Mouse (Mus musculus): ENCODE data around the gene Rnh1. TPM values are rescaled to one million over a fixed set of nuclear protein-coding genes. Genes with fewer than 3 reads are reported as not detected.
A peak's percentile ranks its signal among the peaks of the same experiment; 100 is the strongest.

Gene Rnh1
- polyA plus RNA-seq, 1 experiment, result 36.4 TPM

DNA sequence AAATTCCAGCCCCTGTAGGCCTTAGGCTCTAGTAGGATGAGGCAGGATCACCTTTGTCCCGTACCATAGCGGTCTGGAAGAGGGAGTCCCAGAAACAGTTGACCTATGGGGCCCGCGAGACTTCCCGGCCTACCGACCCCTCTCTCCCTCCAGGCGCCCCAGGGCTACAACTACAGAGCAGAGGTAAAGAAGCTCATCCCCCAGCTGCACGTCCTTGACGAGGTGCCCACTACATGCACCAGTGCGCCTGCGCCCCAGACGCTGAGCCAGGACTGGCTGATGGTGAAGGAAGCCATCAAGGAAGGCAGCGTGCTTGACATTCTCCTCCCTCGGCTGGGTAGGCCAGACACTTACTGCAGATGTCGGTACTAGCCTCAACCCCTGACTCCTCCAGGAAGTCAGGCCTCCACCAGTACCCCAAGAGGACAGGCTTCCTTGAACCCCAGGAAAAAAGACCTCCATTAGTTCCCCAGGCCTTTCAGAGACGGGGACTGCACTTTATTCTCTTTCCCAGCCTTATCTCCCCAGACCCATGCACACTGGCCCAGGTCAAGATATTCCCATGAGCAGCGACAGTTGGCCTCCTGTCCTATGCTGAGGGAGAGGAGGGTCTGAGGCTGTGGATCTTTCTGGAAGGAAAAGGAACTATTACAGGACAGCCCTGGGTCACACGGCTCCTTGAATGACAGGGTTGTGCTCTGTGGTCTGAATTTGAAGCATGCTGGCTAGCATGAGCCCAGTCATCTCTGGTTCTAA, 33.7 kb upstream of the Rnh1 start:
- no peak for DNase-seq (ENCODE audit: extremely low spot score in 1 of 2, low spot score in 1 of 2)

- no peak for DNase-seq (ENCODE audit: extremely low spot score in 1 of 2, low spot score in 1 of 2)
Observed at GRCm38 (mm10) chr7:141205504-141205903, 32.8 kb upstream of the Rnh1 start.

- no peak for DNase-seq (ENCODE audit: extremely low spot score in 1 of 2, low spot score in 1 of 2)
Observed at GRCm38 (mm10) chr7:141204546-141204945, 31.9 kb upstream of the Rnh1 start.

DNA sequence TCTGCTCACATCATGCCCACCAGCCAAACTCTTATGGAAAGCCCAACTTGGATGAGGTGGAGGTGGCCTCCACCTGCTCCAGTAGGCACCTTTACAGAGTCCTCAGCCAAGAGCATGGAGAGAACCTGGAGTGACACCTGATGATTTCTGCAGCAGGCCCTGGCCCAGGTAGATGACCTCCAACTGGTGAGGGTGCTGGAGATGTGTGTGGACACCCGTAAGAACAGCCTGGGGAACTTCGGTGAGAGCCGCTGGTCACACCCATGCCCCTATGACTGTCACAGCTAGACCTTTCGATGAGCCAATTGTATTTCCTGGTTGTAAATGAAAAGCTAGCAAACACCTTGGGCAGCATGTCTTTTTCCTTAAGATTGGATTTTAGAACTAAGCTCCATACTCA, 25.5 kb upstream of the Rnh1 start:
- no peak for DNase-seq (ENCODE audit: extremely low spot score in 1 of 2, low spot score in 1 of 2)

GRCm38 (mm10) chr7:141196619-141197282, 24.1 kb upstream of the Rnh1 start:
- DNase-seq (ENCODE audit: extremely low spot score in 1 of 2, low spot score in 1 of 2), result no peak

DNA sequence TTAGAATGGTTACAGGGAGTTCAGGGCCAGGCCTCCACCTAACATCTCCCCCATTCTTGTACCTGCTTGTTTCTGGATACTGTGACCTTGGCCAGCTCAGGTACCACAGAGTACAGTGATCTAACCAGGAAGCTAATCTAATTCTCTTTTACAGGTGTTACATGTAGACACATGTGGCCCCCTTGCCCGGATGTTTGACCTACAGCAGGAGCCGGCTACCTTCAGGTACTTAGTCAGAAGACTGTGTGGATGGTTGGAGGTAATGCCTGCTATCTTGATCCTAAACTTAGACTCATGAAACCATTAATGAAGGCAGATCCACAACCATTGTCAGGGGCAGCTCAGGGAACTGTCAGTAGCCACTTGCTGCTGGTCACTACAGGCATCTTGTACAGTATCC, 23.1 kb upstream of the Rnh1 start:
- no peak for DNase-seq (ENCODE audit: extremely low spot score in 1 of 2, low spot score in 1 of 2)

GRCm38 (mm10) chr7:141194830-141195229, 22.2 kb upstream of the Rnh1 start:
- peak; percentile 76 to 88 for DNase-seq (ENCODE audit: extremely low spot score in 1 of 2, low spot score in 1 of 2)

GRCm38 (mm10) chr7:141194409-141194808, 21.8 kb upstream of the Rnh1 start:
- DNase-seq (ENCODE audit: extremely low spot score in 1 of 2, low spot score in 1 of 2), result no peak

DNA sequence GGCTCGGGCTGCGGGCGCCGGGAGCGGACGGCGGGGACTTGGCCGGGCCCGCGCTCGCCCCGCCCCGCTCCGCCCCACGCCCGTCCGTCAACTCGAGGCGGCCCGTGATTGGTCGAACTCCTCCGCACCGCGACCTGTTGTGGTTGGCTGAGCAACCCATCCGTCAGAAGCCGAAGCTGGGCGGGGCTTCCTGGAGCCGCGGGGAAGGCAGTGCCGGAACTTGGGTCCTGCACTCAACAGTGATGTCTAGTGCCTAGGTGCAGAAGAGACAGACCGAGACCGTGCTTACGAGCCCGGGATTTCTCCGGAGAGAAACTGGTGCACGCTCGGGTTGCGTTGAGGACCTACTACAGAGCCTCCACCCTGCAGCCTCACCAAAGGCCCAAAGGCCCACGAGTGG, 21.3 kb upstream of the Rnh1 start, which contains the start of the genes Hras and Lrrc56:
Hras (minus strand) TSS at position 58 of the 400 bp plus-strand sequence.
Lrrc56 (plus strand) TSS at position 210 of the 400 bp plus-strand sequence.
- DNase-seq (ENCODE audit: extremely low spot score in 1 of 2, low spot score in 1 of 2), result peak; percentile 92 to 98

GRCm38 (mm10) chr7:141193348-141193856, 20.7 kb upstream of the Rnh1 start:
- peak in 1 of 2 experiments; percentile 34 for DNase-seq (ENCODE audit: extremely low spot score in 1 of 2, low spot score in 1 of 2)

GRCm38 (mm10) chr7:141192776-141193347, 20.2 kb upstream of the Rnh1 start:
- DNase-seq (ENCODE audit: extremely low spot score in 1 of 2, low spot score in 1 of 2), result no peak

- no peak for DNase-seq (ENCODE audit: extremely low spot score in 1 of 2, low spot score in 1 of 2)
Observed at GRCm38 (mm10) chr7:141191796-141192685, 19.4 kb upstream of the Rnh1 start.

DNA sequence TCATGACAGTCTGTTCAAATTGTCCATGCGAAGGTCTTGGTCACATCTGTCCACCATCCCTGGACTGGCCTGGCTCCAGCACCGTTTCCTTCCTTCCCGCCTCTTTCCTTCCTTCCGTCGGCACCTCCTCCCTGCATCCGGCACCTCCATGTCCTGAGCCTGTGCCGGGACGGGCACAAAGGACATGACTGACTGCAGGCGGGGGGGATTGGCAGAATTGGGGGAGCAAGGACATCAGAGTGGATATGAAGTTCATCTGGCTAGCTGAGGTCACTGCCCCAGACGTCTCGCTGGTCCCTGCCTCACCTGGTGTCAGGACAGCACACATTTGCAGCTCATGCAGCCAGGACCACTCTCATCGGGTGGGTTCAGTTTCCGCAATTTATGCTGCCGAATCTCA, 18.4 kb upstream of the Rnh1 start:
- no peak for DNase-seq (ENCODE audit: extremely low spot score in 1 of 2, low spot score in 1 of 2)

DNA sequence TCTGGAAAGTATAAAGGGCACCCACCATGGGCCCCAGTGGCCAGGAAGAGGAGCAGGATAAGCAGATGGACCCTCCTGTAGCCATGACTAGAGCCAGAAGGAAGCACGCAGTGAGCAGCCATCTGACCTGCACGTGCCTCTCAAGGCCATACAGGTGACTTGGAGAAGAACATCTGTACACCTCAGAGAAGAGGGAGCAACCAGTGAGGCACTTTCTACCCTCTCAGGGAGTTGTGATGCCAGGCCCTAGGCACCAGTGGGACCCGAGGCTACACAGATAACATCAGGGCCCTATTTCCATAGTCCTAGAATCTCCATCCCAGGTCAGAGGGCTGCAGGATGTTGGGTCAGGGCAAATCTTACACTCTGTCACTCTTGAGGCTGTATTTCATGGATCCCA, 17.6 kb upstream of the Rnh1 start:
- no peak for DNase-seq (ENCODE audit: extremely low spot score in 1 of 2, low spot score in 1 of 2)

DNA sequence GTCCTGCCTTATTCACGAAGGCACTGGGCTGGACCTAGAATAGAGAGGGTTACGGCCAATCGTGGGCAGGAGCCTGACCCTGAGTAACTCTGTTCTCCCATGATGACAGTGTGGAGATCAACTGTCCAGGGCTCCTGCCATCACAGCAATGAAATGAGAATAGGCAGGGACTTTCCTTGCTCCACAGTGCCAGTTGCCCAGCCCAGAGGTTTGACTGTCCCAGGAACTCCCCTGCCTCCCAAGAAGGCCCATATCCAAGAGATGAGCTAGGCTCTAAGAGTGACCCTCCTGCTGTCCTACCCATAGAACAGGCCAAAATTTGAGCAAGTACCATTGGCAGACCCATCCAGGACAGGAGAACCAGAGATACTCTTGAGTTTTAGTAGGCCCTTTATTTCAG, 16.1 kb upstream of the Rnh1 start:
- DNase-seq (ENCODE audit: extremely low spot score in 1 of 2, low spot score in 1 of 2), result no peak

DNA sequence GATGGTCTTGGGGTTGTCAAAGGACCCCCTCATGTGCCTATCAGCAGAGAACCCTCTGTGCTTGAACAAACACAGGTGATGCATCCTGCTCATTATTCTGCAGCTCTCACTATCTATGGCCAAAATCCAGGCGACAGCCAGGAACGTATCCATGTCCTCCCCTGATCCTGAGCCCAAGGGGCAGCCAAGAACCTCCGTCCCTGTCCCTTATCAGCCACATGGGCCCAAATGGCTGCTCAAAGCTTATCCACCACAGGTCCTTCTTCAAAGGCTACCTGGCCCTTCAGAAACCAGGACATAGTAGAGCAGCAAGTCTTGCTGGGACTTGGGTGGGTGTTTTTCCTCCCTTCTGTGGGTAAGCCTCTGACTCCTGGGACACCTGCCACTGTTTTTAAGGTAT, 15.5 kb upstream of the Rnh1 start:
- DNase-seq (ENCODE audit: extremely low spot score in 1 of 2, low spot score in 1 of 2), result no peak

GRCm38 (mm10) chr7:141176173-141176572, 3.5 kb upstream of the Rnh1 start:
- peak; percentile 76 to 96 for DNase-seq (ENCODE audit: extremely low spot score in 1 of 2, low spot score in 1 of 2)

GRCm38 (mm10) chr7:141175068-141175467, 2.4 kb upstream of the Rnh1 start:
- no peak for DNase-seq (ENCODE audit: extremely low spot score in 1 of 2, low spot score in 1 of 2)

GRCm38 (mm10) chr7:141173323-141173850, 730 bp upstream of the Rnh1 start:
- no peak for DNase-seq (ENCODE audit: extremely low spot score in 1 of 2, low spot score in 1 of 2)

GRCm38 (mm10) chr7:141169866-141170265, 2.8 kb downstream of the Rnh1 start:
- no peak for DNase-seq (ENCODE audit: extremely low spot score in 1 of 2, low spot score in 1 of 2)
